In genomic region chr7:108954185-108954584, GRCm38 (mm10) we compare ENCODE assay signal across 10 mouse cellular contexts. TPM values are rescaled to one million over a fixed set of nuclear protein-coding genes. Genes with fewer than 3 reads are reported as not detected.
DNase-seq lines count a peak whose midpoint lies in the region; ATAC-seq and TF ChIP-seq lines count a peak whose summit lies in the region.
"Had no signal": no experiment of that assay in that cellular context is flagged by ENCODE, and none has a peak within 500 bp of the region (broad histone marks: within the 10 kb centered on the region; RNA-seq: fewer than 3 reads in every experiment).

No protein-coding gene starts in this region.

- H3K27me3 ChIP-seq in forebrain, embryonic 10.5 days (ENCODE audit: poor library complexity, severe bottlenecking), result peaks cover 46% of the 10 kb centered on the region
- peaks cover 27% of the 10 kb centered on the region for H3K27me3 ChIP-seq in forebrain, embryonic 16.5 days (replicated peaks; ENCODE audit: control insufficient read depth, insufficient read depth, low read length)
- peaks cover 29% of the 10 kb centered on the region for H3K27me3 ChIP-seq in lung, embryonic 14.5 days (ENCODE audit: insufficient read depth, low read length)
- peaks cover 42% of the 10 kb centered on the region for H3K27me3 ChIP-seq in liver, embryonic 11.5 days (replicated peaks; ENCODE audit: control insufficient read depth, insufficient read depth, low read length)

- H3K4me2 ChIP-seq in forebrain, embryonic 16.5 days (ENCODE audit: low read length), result no peak overlapping the region
- H3K4me2 ChIP-seq in lung, embryonic 14.5 days, result no peak overlapping the region
- no peak overlapping the region for H3K4me2 ChIP-seq in liver, embryonic 11.5 days

- H3K36me3 ChIP-seq in forebrain, embryonic 10.5 days (replicated peaks), result no peaks in the 10 kb centered on the region
- H3K36me3 ChIP-seq in forebrain, embryonic 16.5 days (ENCODE audit: control insufficient read depth, insufficient read depth), result no peaks in the 10 kb centered on the region
- no peaks in the 10 kb centered on the region for H3K36me3 ChIP-seq in lung, embryonic 14.5 days (ENCODE audit: insufficient read depth)
- H3K36me3 ChIP-seq in liver, embryonic 11.5 days (ENCODE audit: control insufficient read depth, insufficient read depth, low read length), result no peaks in the 10 kb centered on the region

- no peak overlapping the region for H3K27ac ChIP-seq in forebrain, embryonic 10.5 days
- no peak overlapping the region for H3K27ac ChIP-seq in forebrain, embryonic 16.5 days (ENCODE audit: low read length)
- H3K27ac ChIP-seq in lung, embryonic 14.5 days (ENCODE audit: low read depth), result no peak overlapping the region
- H3K27ac ChIP-seq in liver, embryonic 11.5 days (ENCODE audit: low read depth, low read length), result no peak overlapping the region
- H3K27ac ChIP-seq: macrophage had no signal

- no peak for ATAC-seq in forebrain, embryonic 16.5 days
- ATAC-seq in lung, embryonic 14.5 days (ENCODE audit: insufficient read depth), result no peak
- ATAC-seq in liver, embryonic 11.5 days (replicated peaks; ENCODE audit: low FRiP score), result 0 out of 2 replicates have a peak, but pooled peaks have one; percentile 15

- no peak overlapping the region for H3K9ac ChIP-seq in forebrain, embryonic 16.5 days (replicated peaks; ENCODE audit: low read depth, low read length)
- no peak overlapping the region for H3K9ac ChIP-seq in lung, embryonic 14.5 days
- H3K9ac ChIP-seq in liver, embryonic 11.5 days (ENCODE audit: low read depth, low read length), result no peak overlapping the region

- DNase-seq in forebrain, embryonic 10.5 days (ENCODE audit: extremely low spot score, low spot score), result peak; percentile 46
- peak; percentile 47 for DNase-seq in lung, embryonic 14.5 days
- no peak for DNase-seq in lung, adult 18-20 months
- DNase-seq in adrenal gland, postnatal 36 days, result peak; percentile 46 to 78
- no peak for DNase-seq in liver, embryonic 11.5 days (ENCODE audit: low spot score)
- peak; percentile 41 for DNase-seq in thymus, postnatal 14 days
- no peak for DNase-seq in urinary bladder, postnatal 14 days (ENCODE audit: low spot score)

- H3K4me1 ChIP-seq in forebrain, embryonic 10.5 days, result peaks cover 21% of the 10 kb centered on the region
- H3K4me1 ChIP-seq in forebrain, embryonic 16.5 days (replicated peaks; ENCODE audit: control insufficient read depth, insufficient read depth, low read length), result peaks cover 12% of the 10 kb centered on the region
- no peaks in the 10 kb centered on the region for H3K4me1 ChIP-seq in lung, embryonic 14.5 days (ENCODE audit: insufficient read depth)
- H3K4me1 ChIP-seq in liver, embryonic 11.5 days (replicated peaks; ENCODE audit: control insufficient read depth, insufficient read depth, low read length), result no peaks in the 10 kb centered on the region; the same call in 1 of the 2 replicates

- no peaks in the 10 kb centered on the region for H3K9me3 ChIP-seq in forebrain, embryonic 10.5 days
- H3K9me3 ChIP-seq in forebrain, embryonic 16.5 days (ENCODE audit: control insufficient read depth, low read length), result no peaks in the 10 kb centered on the region
- H3K9me3 ChIP-seq in lung, embryonic 14.5 days (ENCODE audit: low read depth, low read length), result no peaks in the 10 kb centered on the region
- H3K9me3 ChIP-seq in liver, embryonic 11.5 days (ENCODE audit: control insufficient read depth, low read length), result no peaks in the 10 kb centered on the region

- TF ChIP-seq CTCF in lung, embryonic 14.5 days (IDR thresholded peaks at IDR 0.05; ENCODE audit: low read depth), result peak; percentile 63

- H3K4me3 ChIP-seq in forebrain, embryonic 10.5 days, result no peak overlapping the region
- no peak overlapping the region for H3K4me3 ChIP-seq in forebrain, embryonic 16.5 days (replicated peaks; ENCODE audit: low read length)
- no peak overlapping the region for H3K4me3 ChIP-seq in lung, embryonic 14.5 days (ENCODE audit: low read depth, low read length)
- H3K4me3 ChIP-seq in liver, embryonic 11.5 days (ENCODE audit: low read depth, low read length), result no peak overlapping the region

- WGBS in forebrain, embryonic 10.5 days, result 55% methylated on average over 4 of the region's 4 CpGs
- 58% methylated on average over 4 of the region's 4 CpGs for WGBS in forebrain, embryonic 16.5 days
- WGBS in lung, embryonic 14.5 days, result 47% methylated on average over 4 of the region's 4 CpGs
- 49% methylated on average over 4 of the region's 4 CpGs for WGBS in liver, embryonic 11.5 days

RNA-seq across cellular contexts. Expression of gene Tub, which starts 4.0 kb away (rescaled TPM):
- 5.2 and 5.3 TPM in 2 replicates for polyA plus RNA-seq in forebrain, embryonic 10.5 days (2016; fragmentation: Nextera tagmentation; extraction: Ambion mirVana)
- polyA plus RNA-seq in forebrain, embryonic 16.5 days (2015; fragmentation: Nextera tagmentation; extraction: Ambion mirVana), result 49.4 and 57.8 TPM in 2 replicates
- 2.0 and 2.2 TPM in 2 replicates for polyA plus RNA-seq in lung, embryonic 14.5 days (2014; fragmentation: Nextera tagmentation; extraction: Ambion mirVana)
- 10 to 100 TPM; 21.1 to 38.1 TPM for total RNA-seq in adrenal gland, postnatal 36 days (2021)
- 0.29 and 0.48 TPM in 2 replicates for polyA plus RNA-seq in liver, embryonic 11.5 days (2014; fragmentation: Nextera tagmentation; extraction: Ambion mirVana)
- polyA plus RNA-seq: macrophage had no signal

RNA-seq across cellular contexts. Expression of gene Eif3f, which starts 20.0 kb away (rescaled TPM):
- polyA plus RNA-seq in forebrain, embryonic 10.5 days (2016; fragmentation: Nextera tagmentation; extraction: Ambion mirVana), result 71.7 and 74.4 TPM in 2 replicates
- polyA plus RNA-seq in forebrain, embryonic 16.5 days (2015; fragmentation: Nextera tagmentation; extraction: Ambion mirVana), result 80.5 and 85.1 TPM in 2 replicates
- polyA plus RNA-seq in lung, embryonic 14.5 days (2014; fragmentation: Nextera tagmentation; extraction: Ambion mirVana), result 108 and 119 TPM in 2 replicates
- total RNA-seq in adrenal gland, postnatal 36 days (2021), result 100 to 1,000 TPM; 132 to 147 TPM
- 82.8 and 87.8 TPM in 2 replicates for polyA plus RNA-seq in liver, embryonic 11.5 days (2014; fragmentation: Nextera tagmentation; extraction: Ambion mirVana)

RNA-seq across cellular contexts. Expression of gene Nlrp10, which starts 24.2 kb away (rescaled TPM):
- 0.04 TPM in 1 of 2 replicates, not detected in the other for polyA plus RNA-seq in forebrain, embryonic 10.5 days (2016; fragmentation: Nextera tagmentation; extraction: Ambion mirVana)
- polyA plus RNA-seq in forebrain, embryonic 16.5 days (2015; fragmentation: Nextera tagmentation; extraction: Ambion mirVana), result not detected in 2 replicates
- polyA plus RNA-seq in lung, embryonic 14.5 days (2014; fragmentation: Nextera tagmentation; extraction: Ambion mirVana), result 0.22 and 0.65 TPM in 2 replicates
- under 1 TPM; 0.36 to 0.40 TPM for total RNA-seq in adrenal gland, postnatal 36 days (2021)
- polyA plus RNA-seq in liver, embryonic 11.5 days (2014; fragmentation: Nextera tagmentation; extraction: Ambion mirVana), result 0.04 and 0.11 TPM in 2 replicates

RNA-seq across cellular contexts. Expression of gene Olfr519, which starts 60.0 kb away (rescaled TPM):
- not detected in 2 replicates for polyA plus RNA-seq in forebrain, embryonic 10.5 days (2016; fragmentation: Nextera tagmentation; extraction: Ambion mirVana)
- not detected in 2 replicates for polyA plus RNA-seq in forebrain, embryonic 16.5 days (2015; fragmentation: Nextera tagmentation; extraction: Ambion mirVana)
- polyA plus RNA-seq in lung, embryonic 14.5 days (2014; fragmentation: Nextera tagmentation; extraction: Ambion mirVana), result not detected in 2 replicates
- not detected for total RNA-seq in adrenal gland, postnatal 36 days (2021)
- polyA plus RNA-seq in liver, embryonic 11.5 days (2014; fragmentation: Nextera tagmentation; extraction: Ambion mirVana), result not detected in 2 replicates
- polyA plus RNA-seq: heart, embryonic 16.5 days; macrophage had no signal

Comparison
In these comparisons a context has a peak if more than half of its experiments do, and no peak if none do; other contexts are left out.
1. DNase-seq: peak in forebrain, embryonic 10.5 days (single experiment), lung, embryonic 14.5 days (single experiment), adrenal gland, postnatal 36 days (2 of 2) and thymus, postnatal 14 days (single experiment); none in lung, adult 18-20 months (0 of 2), liver, embryonic 11.5 days (single experiment) and urinary bladder, postnatal 14 days (single experiment).